Mouse (Mus musculus): ENCODE measurements around the gene Cdk19. TPM values are rescaled to one million over a fixed set of nuclear protein-coding genes. Genes with fewer than 3 reads are reported as not detected.

The Cdk19 gene
- 2.3 and 2.4 TPM in 2 replicates for polyA plus RNA-seq (2015; fragmentation: Nextera tagmentation; extraction: Ambion mirVana)

GRCm38 (mm10) chr10:40339351-40339964 lies at the start of gene Cdk19:
Gene Cdk19, plus strand, starts transcription at chr10:40339564.

DNA sequence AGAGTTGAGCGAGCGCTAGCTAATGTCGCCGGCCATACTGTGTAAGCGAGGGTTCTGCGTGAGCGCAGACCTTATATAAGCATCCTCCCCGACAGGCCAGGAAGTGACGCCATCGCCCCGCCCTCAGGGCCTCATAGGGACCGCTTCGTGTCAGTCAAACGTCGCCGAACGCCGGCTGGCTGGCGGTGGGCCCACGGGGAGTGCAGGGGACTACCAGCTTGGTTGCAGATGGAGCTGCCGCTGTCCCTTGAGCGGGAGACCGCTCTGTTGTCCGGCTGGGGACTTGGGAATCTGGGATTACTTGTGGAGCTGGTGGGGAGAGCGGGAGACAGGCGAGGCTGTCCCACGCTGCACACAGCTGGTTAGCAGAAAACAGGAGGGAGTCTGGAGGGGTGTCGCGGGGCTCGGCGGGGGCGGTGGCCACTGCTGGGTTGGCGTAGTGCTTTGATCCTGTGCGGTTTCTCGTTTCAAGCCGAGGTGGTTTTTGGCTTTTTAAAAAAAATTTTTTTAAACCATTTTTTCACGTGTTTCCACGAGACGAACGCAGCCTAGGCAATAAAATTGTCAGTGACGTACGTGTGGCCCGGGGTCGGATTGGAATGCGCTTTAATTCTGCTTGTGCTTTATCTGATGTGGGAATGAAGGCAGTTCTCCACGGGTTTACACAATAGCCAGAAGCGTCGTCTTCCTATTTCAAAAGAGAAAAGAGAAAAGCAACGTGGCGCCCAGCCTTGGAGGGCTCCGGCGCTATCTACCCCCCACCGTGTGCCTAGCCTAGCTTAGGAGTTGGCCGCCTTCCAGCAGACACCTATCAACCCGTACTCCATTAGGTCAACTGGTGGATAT lies 37.0 kb upstream of the Cdk19 start, which contains the start of gene Amd1:
Gene Amd1, minus strand, starts transcription at position 47 of the 846 bp plus-strand sequence.

Other genes starting within 250 kb of the Cdk19 start
- 12.0 and 15.3 TPM in 2 replicates for gene Slc16a10, start 197.3 kb upstream of the Cdk19 start, polyA plus RNA-seq (2015; fragmentation: Nextera tagmentation; extraction: Ambion mirVana)
- gene Rpf2, start 92.5 kb upstream of the Cdk19 start, polyA plus RNA-seq (2015; fragmentation: Nextera tagmentation; extraction: Ambion mirVana) = 28.3 and 30.3 TPM in 2 replicates
- 41.0 and 46.7 TPM in 2 replicates for gene Gtf3c6, start 81.5 kb upstream of the Cdk19 start, polyA plus RNA-seq (2015; fragmentation: Nextera tagmentation; extraction: Ambion mirVana)
- gene Amd1, start 37.4 kb upstream of the Cdk19 start, polyA plus RNA-seq (2015; fragmentation: Nextera tagmentation; extraction: Ambion mirVana) = 15.1 and 17.7 TPM in 2 replicates
- gene Slc22a16, start 230.8 kb downstream of the Cdk19 start, polyA plus RNA-seq (2015; fragmentation: Nextera tagmentation; extraction: Ambion mirVana) = not detected in 2 replicates

All from skeletal muscle tissue, postnatal 0 days (tissue).